Mouse (Mus musculus) MEL (cell line): ENCODE measurements at regions not wholly inside any gene's neighbourhood (a gene's known extent, or its start where the extent isn't known, plus 50 kb on each side); places are given as distances from the start of the nearest gene placed in this dataset.

Experiments used
- DNase-seq: peaks from one replicate; pipeline ENCODE4 v3.0.0; 2011; ENCODE audit warnings: low read depth, low spot score
- H3K27ac ChIP-seq: 2 replicates; pipeline ENCODE4 v1.5.1; 2012; ENCODE audit warnings: low read depth, mild to moderate bottlenecking, control low read depth, low read length, moderate library complexity; ENCODE audit not compliant: control insufficient read depth
- H3K27me3 ChIP-seq, 2 experiments: fragments of 150-350 bp in 1 of 2; sonication (generic) in 1 of 2; 2 replicates each; pipeline ENCODE4 v1.6.1; 2012; ENCODE audit warnings: low read length in 2 of 2, mild to moderate bottlenecking in 2 of 2, improper control_type of control experiment in 1 of 2, moderate library complexity in 1 of 2; ENCODE audit not compliant: insufficient read depth in 2 of 2, control insufficient read depth in 1 of 2
- H3K36me3 ChIP-seq, 2 experiments: 2 replicates each; pipeline ENCODE4 v1.6.1; 2012 to 2014; ENCODE audit warnings: low read length in 2 of 2, improper control_type of control experiment in 1 of 2, inconsistent platforms in 1 of 2, mild to moderate bottlenecking in 1 of 2; ENCODE audit not compliant: insufficient read depth in 2 of 2, control insufficient read depth in 1 of 2
- H3K4me1 ChIP-seq, 2 experiments: fragments of 150-350 bp in 1 of 2; sonication (generic) in 1 of 2; 2 replicates each; pipeline ENCODE4 v1.6.1; 2012; ENCODE audit warnings: low read length in 2 of 2, improper control_type of control experiment in 1 of 2, mild to moderate bottlenecking in 1 of 2; ENCODE audit not compliant: insufficient read depth in 2 of 2, control insufficient read depth in 1 of 2
- H3K4me3 ChIP-seq, 2 experiments: fragments of 150-350 bp in 1 of 2; sonication (generic) in 1 of 2; 2 replicates each; pipeline ENCODE4 v1.5.1; 2012; ENCODE audit warnings: low read depth in 2 of 2, low read length in 2 of 2, mild to moderate bottlenecking in 2 of 2, moderate library complexity in 2 of 2, control low read depth in 1 of 2, improper control_type of control experiment in 1 of 2; ENCODE audit not compliant: control insufficient read depth in 1 of 2, insufficient read depth in 1 of 2
- H3K79me2 ChIP-seq: 2 replicates; pipeline ENCODE4 v1.6.1; 2012; ENCODE audit warnings: mild to moderate bottlenecking, low read length, moderate library complexity; ENCODE audit not compliant: control insufficient read depth, poor library complexity, insufficient read depth
- H3K9ac ChIP-seq: 2 replicates; pipeline ENCODE4 v1.6.1; 2012; ENCODE audit warnings: low read depth, mild to moderate bottlenecking, control low read depth, low read length, moderate library complexity; ENCODE audit not compliant: control insufficient read depth, poor library complexity, severe bottlenecking
- H3K9me3 ChIP-seq: fragments of 150-350 bp; sonication (generic); replicated peaks from 2 replicates; pipeline ENCODE4 v1.6.1; 2012; ENCODE audit warnings: mild to moderate bottlenecking, low read length, improper control_type of control experiment, moderate library complexity; ENCODE audit not compliant: insufficient read depth
- CHD1 ChIP-seq: IDR thresholded peaks from 2 replicates; pipeline ENCODE4 v1.6.1; 2012; ENCODE audit warnings: low read depth, mild to moderate bottlenecking, inconsistent platforms, low read length, improper control_type of control experiment
- CTCF ChIP-seq, 3 experiments: IDR thresholded peaks in 2 of 3; conservative IDR thresholded peaks in 1 of 3; 2 replicates each; pipeline ENCODE4 v1.5.1; 2011 to 2012; ENCODE audit warnings: low read length in 3 of 3, low read depth in 2 of 3, mild to moderate bottlenecking in 2 of 3, improper control_type of control experiment in 1 of 3, inconsistent platforms in 1 of 3, mixed read lengths in 1 of 3, moderate library complexity in 1 of 3; ENCODE audit not compliant: control insufficient read depth in 1 of 3, insufficient read depth in 1 of 3, poor library complexity in 1 of 3, severe bottlenecking in 1 of 3
- ELF1 ChIP-seq: IDR thresholded peaks from 2 replicates; pipeline ENCODE4 v1.6.1; 2014; ENCODE audit warnings: low read depth, mild to moderate bottlenecking, inconsistent platforms, low read length, improper control_type of control experiment, moderate library complexity
- EP300 ChIP-seq, 2 experiments: IDR thresholded peaks; 2 replicates each; pipeline ENCODE4 v1.6.1; 2011; ENCODE audit warnings: improper control_type of control experiment in 2 of 2, low read length in 2 of 2, low read depth in 1 of 2, mild to moderate bottlenecking in 1 of 2
- GABPA ChIP-seq: IDR thresholded peaks from 2 replicates; pipeline ENCODE4 v1.6.1; 2012; ENCODE audit warnings: low read depth, mild to moderate bottlenecking, inconsistent platforms, low read length, improper control_type of control experiment, moderate library complexity
- GATA1 ChIP-seq: IDR thresholded peaks from 2 replicates; pipeline ENCODE4 v1.6.1; 2011; ENCODE audit warnings: low read depth, low read length, improper control_type of control experiment
- HCFC1 ChIP-seq: IDR thresholded peaks from 2 replicates; pipeline ENCODE4 v1.6.1; 2012; ENCODE audit warnings: low read depth, mild to moderate bottlenecking, inconsistent platforms, low read length, improper control_type of control experiment, moderate library complexity
- MYB ChIP-seq: IDR thresholded peaks from 2 replicates; pipeline ENCODE4 v1.6.1; 2011; ENCODE audit warnings: mild to moderate bottlenecking, low read depth, low read length, improper control_type of control experiment
- MYC ChIP-seq: IDR thresholded peaks from 2 replicates; pipeline ENCODE4 v1.6.1; 2011; ENCODE audit warnings: low read depth, mild to moderate bottlenecking, low read length, improper control_type of control experiment, moderate library complexity
- RAD21 ChIP-seq: IDR thresholded peaks from 2 replicates; pipeline ENCODE4 v1.6.1; 2011; ENCODE audit warnings: mild to moderate bottlenecking, low read depth, low read length, improper control_type of control experiment
- RCOR1 ChIP-seq: IDR thresholded peaks from 2 replicates; pipeline ENCODE4 v1.6.1; 2012; ENCODE audit warnings: low read depth, mild to moderate bottlenecking, inconsistent platforms, low read length, improper control_type of control experiment
- SIN3A ChIP-seq: IDR thresholded peaks from 2 replicates; pipeline ENCODE4 v1.6.1; 2012; ENCODE audit warnings: low read length, improper control_type of control experiment, inconsistent platforms
- SMC3 ChIP-seq: IDR thresholded peaks from 2 replicates; pipeline ENCODE4 v1.6.1; 2011; ENCODE audit warnings: low read depth, low read length, improper control_type of control experiment
- TAL1 ChIP-seq: IDR thresholded peaks from 2 replicates; pipeline ENCODE4 v1.6.1; 2012; ENCODE audit warnings: mild to moderate bottlenecking, inconsistent platforms, low read length, moderate library complexity, mixed read lengths
- UBTF ChIP-seq: IDR thresholded peaks from 2 replicates; pipeline ENCODE4 v1.6.1; 2012; ENCODE audit warnings: low read depth, mild to moderate bottlenecking, inconsistent platforms, low read length, improper control_type of control experiment, moderate library complexity, borderline replicate concordance; ENCODE audit not compliant: insufficient read depth
- ZC3H11A ChIP-seq: IDR thresholded peaks from 2 replicates; pipeline ENCODE4 v1.6.1; 2012; ENCODE audit warnings: low read depth, mild to moderate bottlenecking, inconsistent platforms, low read length, improper control_type of control experiment
- ZKSCAN1 ChIP-seq: IDR thresholded peaks from 2 replicates; pipeline ENCODE4 v1.6.1; 2012; ENCODE audit warnings: low read depth, mild to moderate bottlenecking, inconsistent platforms, low read length, improper control_type of control experiment, moderate library complexity
- ZMIZ1 ChIP-seq: IDR thresholded peaks from 2 replicates; pipeline ENCODE4 v1.6.1; 2012; ENCODE audit warnings: low read depth, mild to moderate bottlenecking, inconsistent platforms, low read length, improper control_type of control experiment, moderate library complexity

DNA sequence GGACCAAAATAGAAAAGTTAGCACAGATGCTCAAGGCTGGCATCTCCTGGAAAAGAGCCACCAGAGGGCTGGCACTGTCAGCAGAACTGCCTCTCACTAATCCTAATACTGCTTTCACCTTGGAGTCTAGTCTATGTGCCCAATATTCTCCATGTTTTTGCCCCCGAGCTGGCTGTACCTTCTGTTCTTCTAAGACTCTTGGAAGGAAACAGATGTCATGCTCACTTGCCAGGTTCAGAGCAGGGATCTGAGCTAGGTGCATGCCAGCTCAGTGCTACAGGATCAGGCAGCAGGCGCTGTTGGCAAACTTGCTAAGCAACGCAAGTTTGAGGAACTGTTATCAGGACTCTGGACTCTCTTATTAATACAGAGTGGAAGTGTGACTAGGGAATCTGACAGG is 924.6 kb downstream of the Tbl1xr1 start:
- TF ChIP-seq ELF1: no peak
- TF ChIP-seq GATA1: no peak
- TF ChIP-seq MYC: no peak
- DNase-seq: no peak
- peaks cover 0 to 5% of the 10 kb centered on the region in 2 experiments; a peak in 2 of 4 replicates for H3K4me1 ChIP-seq
- no peak overlapping the region for H3K9ac ChIP-seq
- H3K27ac ChIP-seq: no peak overlapping the region
- no peaks in the 10 kb centered on the region for H3K9me3 ChIP-seq
- peaks cover 0 to 6% of the 10 kb centered on the region in 2 experiments; a peak in 2 of 4 replicates for H3K36me3 ChIP-seq
- no peak overlapping the region for H3K4me3 ChIP-seq
- no peaks in the 10 kb centered on the region for H3K79me2 ChIP-seq
- H3K27me3 ChIP-seq: no peaks in the 10 kb centered on the region

- DNase-seq: no peak
- Histone ChIP-seq H3K27ac (no peak overlapping the region), H3K9ac (no peak overlapping the region), H3K27me3 (no peaks in the 10 kb centered on the region), H3K36me3 (no peaks in the 10 kb centered on the region), H3K4me1 (no peaks in the 10 kb centered on the region; a peak in 1 of 4 replicates), H3K9me3 (no peaks in the 10 kb centered on the region), H3K4me3 (no peak overlapping the region), H3K79me2 (no peaks in the 10 kb centered on the region)
- TF ChIP-seq EP300 (IDR thresholded peaks at IDR 0.05; ENCODE audit: low read depth in 1 of 2, low read length in 2 of 2) (no peak), RCOR1 (no peak), RAD21 (no peak), ZKSCAN1 (no peak), GABPA (no peak), CHD1 (no peak), TAL1 (no peak), SIN3A (no peak), UBTF (no peak), MYB (no peak), ZMIZ1 (no peak), HCFC1 (no peak)
These were observed 955.6 kb downstream of the Tbl1xr1 start for GRCm38 (mm10) chr3:23032064-23032463.

GRCm38 (mm10) chr3:23063180-23063965 is 986.9 kb downstream of the Tbl1xr1 start:
- Histone ChIP-seq H3K4me1 (no peaks in the 10 kb centered on the region), H3K79me2 (no peaks in the 10 kb centered on the region), H3K27me3 (no peaks in the 10 kb centered on the region), H3K9ac (no peak overlapping the region), H3K9me3 (no peaks in the 10 kb centered on the region), H3K36me3 (no peaks in the 10 kb centered on the region), H3K4me3 (no peak overlapping the region), H3K27ac (no peak overlapping the region)
- DNase-seq: peak; percentile 23
- peak in 1 of 3 experiments; percentile 46; a peak in 2 of 6 replicates for TF ChIP-seq CTCF (IDR thresholded peaks at IDR 0.05 in 2 of 3, conservative IDR thresholded peaks at IDR 0.05 in 1 of 3; ENCODE audit: control insufficient read depth in 1 of 3, insufficient read depth in 1 of 3, low read depth in 2 of 3, low read length in 3 of 3, poor library complexity in 1 of 3, severe bottlenecking in 1 of 3)
- TF ChIP-seq SMC3: peak; percentile 67
- peak; percentile 59 for TF ChIP-seq ZC3H11A
- peak; percentile 66 for TF ChIP-seq RAD21
- TF ChIP-seq ELF1: no peak
- TF ChIP-seq CHD1: no peak
